Mouse (Mus musculus) layer of hippocampus, postnatal 25 days (tissue): ENCODE data around the gene Ccnb1. TPM values are rescaled to one million over a fixed set of nuclear protein-coding genes. Genes with fewer than 3 reads are reported as not detected.
"Not testable (repeated sequence)": the region's sequence is repeated elsewhere in the genome, so short reads cannot be mapped to it uniquely, and the experiment has no call there.

Source experiments
- DNase-seq, 2 experiments: peaks; one replicate each; pipeline ENCODE4 v3.0.0; 2022; ENCODE audit warnings: mixed read lengths in 2 of 2, low spot score in 1 of 2; ENCODE audit errors: extremely low spot score in 1 of 2
- total RNA-seq, 2 experiments: library from RNA; stranded (reverse); gene quantifications; 2 replicates each; pipeline ENCODE4 v1.2.3; 2021

Ccnb1 gene
- 1 to 10 TPM; 1.5 TPM for total RNA-seq

DNA sequence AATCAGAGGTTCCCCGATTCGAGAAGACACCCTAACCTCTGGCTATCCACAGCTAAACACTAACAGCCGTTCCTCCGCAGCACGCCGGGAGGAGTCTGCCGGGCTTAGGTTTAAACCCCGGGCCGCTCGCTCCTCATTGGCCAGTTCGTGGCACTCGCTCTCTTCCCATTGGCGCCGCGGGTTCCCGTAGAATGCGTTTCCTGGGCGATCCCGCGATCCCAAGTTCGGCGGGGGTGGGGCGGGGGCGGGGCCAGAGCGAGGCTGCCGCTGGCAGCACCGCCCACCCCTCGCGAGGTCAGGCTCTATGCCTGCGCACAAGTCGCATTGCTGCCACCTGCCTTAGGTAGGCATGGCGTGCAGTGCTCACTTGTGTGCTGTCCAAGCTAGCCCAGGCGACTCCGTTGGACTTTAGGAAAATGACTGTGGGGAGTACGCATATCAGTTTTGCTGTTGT, at the start of gene Ccnb1:
Ccnb1 (minus strand) TSS at position 157 of the 454 bp plus-strand sequence.
- DNase-seq, result peak; percentile 54 to 81

GRCm38 (mm10) chr13:100834777-100835176, 48.4 kb upstream of the Ccnb1 start:
- no peak for DNase-seq

DNA sequence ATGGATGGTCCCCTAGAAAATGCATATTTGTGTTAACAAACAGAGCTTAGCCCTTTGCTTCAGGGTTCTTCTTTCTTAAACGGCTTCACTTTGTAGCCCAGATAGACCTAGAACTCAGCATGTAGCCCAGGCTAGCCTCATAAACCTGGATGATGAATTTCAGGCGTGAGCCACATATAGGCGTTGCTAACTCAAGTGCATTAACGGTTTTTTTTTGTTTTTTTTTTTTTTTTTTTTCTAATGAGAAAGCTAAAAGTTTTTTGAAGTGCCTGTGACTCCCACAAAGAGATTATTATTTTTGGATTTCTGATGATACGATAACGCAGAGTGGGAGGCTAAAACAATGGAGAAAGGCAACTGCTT, 47.3 kb upstream of the Ccnb1 start:
- no peak for DNase-seq

DNA sequence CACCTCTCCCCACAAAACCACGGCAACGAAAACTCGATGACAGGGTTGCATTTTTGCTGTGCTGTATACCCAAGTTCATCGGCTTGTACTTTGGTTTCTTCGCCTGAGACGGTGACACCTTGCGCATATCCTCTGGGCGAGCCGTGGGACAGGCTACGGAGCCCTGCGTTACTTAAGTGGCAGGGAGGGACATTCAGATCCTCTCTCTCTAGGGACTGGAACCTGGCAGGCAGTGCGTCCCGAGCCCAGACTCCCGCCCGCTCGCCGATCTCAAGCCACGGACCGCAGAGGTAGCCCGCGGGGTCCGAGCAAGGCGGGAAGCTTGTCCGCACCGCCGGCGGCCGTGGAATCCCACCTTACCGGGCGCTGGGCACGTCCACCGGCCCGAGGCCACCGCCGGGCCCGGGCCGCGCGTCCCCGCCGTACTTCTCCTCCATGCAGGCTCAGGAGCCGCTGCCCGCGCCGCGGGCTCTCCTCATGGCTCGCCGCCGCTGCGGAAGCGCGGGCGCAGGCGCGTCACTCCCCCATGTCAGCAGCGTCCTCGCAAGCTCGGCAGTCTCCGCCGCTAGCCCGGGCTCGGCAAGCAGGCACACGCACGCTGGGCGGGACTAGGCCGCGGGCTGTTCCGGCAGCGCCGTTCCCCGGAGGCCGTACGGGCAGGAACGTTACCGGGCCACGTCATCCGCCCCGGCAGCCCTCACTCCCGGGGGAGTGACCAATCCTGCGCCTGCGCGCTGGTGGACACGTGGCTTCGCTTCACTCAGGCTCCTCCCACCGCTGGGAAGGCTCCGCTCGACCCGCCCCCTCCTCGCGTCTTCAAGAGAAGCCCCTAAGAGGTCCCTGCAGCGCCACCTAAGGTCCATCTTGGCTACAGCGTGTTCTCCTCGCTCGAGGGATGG, 46.6 kb upstream of the Ccnb1 start, which contains the start of gene Slc30a5:
Slc30a5 (minus strand) TSS at position 687 of the 899 bp plus-strand sequence.
- peak; percentile 96 to 98 for DNase-seq

GRCm38 (mm10) chr13:100832188-100832587, 45.8 kb upstream of the Ccnb1 start:
- no peak for DNase-seq

DNA sequence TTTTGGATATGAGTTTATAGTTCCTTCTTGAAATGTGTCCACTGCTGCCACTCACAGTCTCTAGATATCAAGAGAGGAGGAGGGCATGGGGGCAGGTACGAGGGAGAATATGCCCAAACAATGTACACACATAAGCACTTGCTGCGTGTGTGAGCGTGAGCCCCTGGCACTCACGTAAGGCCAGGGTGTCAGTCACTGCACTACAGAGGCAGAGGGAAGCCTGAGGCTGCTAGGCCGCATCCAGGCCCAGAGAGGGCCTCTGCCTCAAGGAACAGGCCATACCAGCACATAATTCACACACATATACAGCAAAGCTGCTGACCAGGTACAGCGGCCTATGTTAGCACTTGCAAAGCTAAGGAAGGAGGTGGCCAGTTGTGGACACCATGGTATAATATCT, 44.8 kb upstream of the Ccnb1 start:
- no peak for DNase-seq

DNA sequence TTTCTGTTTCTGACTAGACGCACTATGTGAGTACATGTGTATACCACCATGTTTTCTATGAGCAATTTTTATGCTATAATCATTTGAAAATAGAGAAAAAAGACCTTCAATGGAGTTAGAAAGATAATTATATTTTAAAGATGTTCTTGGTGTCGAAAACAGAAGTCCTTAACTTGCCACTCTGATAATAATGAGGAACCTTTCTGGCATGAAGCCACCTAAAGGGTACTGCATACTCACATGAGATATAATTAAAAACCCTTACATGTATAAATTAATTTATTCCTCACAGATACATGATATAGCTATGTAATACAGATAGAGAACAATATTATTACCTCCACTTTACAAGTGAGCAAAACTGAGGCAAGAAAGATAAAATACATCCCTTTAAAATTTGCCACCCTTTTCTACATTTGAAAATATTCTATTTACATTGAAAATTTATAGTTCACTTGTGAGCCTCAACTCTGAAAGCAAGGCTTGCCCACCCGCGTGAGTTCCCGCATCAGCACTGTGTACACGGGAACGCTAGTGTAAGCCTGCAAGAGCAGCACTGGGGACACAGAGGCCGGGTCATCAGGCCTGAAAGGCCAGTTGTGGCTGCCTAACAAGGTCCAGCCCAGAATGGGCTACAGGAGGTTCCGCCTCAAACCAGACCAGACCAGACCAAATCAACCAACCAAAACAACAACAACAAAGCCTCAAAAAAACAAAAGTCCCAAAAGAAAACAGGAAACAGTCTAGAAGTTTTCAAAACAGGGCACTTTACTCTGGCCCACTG, 39.4 kb upstream of the Ccnb1 start:
- DNase-seq, result no peak

GRCm38 (mm10) chr13:100824916-100825315, 38.5 kb upstream of the Ccnb1 start:
- DNase-seq, result no peak

GRCm38 (mm10) chr13:100824306-100824705, 37.9 kb upstream of the Ccnb1 start:
- no peak for DNase-seq

- DNase-seq, result no peak
These were observed 37.5 kb upstream of the Ccnb1 start for GRCm38 (mm10) chr13:100823863-100824262.

DNA sequence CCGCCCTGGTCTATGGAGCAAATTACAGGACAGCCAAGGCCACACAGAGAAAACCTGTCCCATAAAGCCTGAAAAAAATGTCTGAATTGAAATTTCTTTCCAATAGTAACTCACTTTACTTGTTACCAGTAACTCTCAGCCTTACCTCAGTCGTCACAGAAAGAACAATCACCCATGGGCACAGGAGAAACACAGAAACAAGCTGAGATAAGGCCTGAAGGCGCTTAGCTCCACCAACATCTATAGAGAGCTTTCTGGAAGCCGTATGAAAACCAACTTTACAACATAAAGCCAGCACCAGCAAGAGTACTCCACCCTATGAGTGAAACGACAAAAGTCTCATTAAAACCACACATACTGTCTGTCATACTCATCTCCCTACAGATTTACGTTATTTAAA, 28.1 kb upstream of the Ccnb1 start:
- DNase-seq, result no peak

DNA sequence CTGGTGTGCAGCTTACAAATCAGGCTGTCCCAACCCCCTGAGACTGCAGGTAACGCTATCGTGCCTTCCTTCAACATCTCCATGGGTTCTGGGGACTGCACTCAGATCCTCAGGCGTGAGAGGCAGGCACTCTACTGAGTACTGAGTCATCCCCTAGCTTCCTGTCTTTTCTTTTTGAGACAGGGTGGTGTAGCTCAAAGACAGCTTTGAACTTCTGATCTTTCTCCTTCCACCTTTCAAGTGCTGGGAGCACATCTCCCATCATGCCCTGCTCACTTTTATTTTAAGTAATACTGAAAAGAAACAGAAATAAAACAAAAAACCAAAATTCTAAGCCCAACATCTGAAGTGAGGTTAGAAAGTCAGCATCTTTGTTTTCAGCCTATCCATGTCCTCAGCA, 19.4 kb upstream of the Ccnb1 start:
- no peak for DNase-seq

DNA sequence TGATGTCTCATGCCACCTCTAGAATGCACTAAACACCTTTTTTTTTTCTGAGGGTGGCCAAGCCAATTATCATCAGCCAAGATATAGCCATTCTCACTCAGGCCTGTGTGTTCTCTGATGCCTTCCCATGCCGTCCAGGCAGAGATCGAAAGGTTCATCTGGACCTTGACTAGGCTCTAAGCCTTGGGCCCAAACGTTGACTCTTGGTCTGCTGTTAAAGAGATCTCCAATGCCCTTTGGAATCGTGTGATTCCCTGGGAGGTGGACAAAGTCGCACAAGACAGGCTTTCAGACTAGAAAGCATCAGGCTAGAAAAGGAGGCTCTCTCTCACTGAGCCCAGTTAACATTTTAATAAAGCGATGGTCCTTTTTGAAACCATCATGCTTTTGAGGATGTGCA, 10.8 kb upstream of the Ccnb1 start:
- DNase-seq, result no peak

DNA sequence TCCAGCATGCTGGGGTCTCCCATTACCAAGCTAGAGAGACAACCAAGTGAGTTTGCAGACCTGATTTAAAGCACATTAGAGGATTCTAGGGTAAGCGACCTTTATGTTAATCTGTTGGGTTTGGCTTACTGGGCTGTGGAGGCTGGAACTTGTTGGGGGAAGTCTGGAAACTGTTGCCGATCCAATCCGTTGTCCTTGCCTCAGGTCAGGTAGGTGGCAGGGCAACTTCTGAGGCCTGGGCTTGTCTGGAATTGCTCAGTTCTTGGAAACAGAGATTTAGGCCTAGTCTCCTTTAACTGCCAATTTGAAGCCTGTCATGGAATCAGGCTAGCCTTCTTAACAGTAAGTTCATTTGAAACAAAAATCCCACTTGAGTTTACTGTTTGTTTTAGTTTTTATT, 2.7 kb upstream of the Ccnb1 start:
- no peak for DNase-seq

DNA sequence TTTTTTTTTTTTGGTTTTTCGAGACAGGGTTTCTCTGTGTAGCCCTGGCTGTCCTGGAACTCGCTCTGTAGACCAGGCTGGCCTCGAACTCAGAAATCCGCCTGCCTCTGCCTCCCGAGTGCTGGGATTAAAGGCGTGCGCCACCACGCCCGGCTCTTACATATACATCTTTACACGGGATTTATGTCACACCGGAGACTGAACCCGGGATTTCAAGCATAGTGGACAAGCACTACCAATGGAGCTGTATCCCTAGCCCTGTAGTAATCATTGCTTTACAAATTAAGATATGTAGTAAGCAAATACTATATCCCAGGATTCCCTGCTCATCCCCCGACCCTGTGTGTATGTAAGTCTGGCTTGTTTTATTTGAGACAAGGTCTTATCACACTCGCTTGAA, 1.7 kb upstream of the Ccnb1 start:
- DNase-seq, result not testable (repeated sequence)

DNA sequence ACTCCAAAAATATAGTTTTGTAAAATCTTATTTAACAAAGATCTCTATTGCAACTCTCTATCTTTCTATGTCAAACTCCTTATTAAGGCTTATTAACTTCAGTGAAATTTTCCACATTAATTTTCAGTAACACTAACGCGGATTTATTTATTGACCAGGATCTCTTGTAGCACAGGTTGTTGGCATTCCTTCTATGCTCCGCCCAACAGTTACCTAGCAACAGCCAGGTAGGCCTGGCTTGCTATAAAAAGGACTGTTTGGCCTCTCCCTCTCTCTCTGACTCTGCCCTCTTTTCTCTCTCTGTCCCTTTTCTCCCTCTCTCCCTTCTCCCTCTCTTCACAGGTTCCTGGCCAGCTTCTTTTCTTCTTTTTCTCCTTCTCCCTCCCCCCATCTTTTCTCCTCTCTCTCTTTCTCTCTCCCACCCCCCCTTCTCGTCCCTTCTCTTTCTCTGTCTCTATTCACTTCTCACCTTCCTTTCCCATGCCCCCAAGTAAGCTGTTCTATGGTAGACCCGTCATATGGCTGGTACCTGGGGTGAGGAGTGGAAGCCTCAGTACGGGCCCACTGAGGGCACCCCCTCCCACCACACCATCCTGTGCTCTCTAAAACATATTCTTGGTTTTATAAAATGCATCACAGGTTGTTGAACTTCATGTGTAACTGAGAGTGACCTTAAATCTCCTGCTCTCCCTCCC, 1.1 kb upstream of the Ccnb1 start:
- DNase-seq, result no peak

- DNase-seq, result no peak
These were observed 460 bp downstream of the Ccnb1 start for GRCm38 (mm10) chr13:100785806-100786413.

- no peak for DNase-seq
These were observed 8.9 kb downstream of the Ccnb1 start for GRCm38 (mm10) chr13:100777491-100777890.

DNA sequence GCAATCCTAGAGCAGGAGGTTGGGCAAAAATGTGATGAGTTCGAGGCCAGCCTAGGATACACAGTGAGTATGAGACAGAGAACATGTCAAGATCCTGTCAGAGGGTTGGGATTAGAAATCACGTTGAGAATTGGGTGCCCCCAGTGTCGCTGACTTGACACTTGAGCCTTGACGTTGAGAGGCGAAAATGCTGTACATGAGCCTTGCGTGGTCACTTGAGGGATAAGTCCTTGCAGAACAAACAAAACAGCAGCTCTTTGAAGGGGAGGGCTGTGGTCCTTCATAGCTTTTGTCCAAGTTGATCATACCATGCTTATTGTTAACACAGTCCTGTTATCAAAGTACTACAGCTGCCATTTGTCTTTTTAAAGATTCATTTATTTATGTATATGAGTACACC, 9.7 kb downstream of the Ccnb1 start:
- no peak for DNase-seq

- no peak for DNase-seq
These were observed 10.3 kb downstream of the Ccnb1 start for GRCm38 (mm10) chr13:100776056-100776419.
